Mouse (Mus musculus): ENCODE measurements at regions not wholly inside any gene's neighbourhood (a gene's known extent, or its start where the extent isn't known, plus 50 kb on each side); places are given as distances from the start of the nearest gene placed in this dataset.

DNA sequence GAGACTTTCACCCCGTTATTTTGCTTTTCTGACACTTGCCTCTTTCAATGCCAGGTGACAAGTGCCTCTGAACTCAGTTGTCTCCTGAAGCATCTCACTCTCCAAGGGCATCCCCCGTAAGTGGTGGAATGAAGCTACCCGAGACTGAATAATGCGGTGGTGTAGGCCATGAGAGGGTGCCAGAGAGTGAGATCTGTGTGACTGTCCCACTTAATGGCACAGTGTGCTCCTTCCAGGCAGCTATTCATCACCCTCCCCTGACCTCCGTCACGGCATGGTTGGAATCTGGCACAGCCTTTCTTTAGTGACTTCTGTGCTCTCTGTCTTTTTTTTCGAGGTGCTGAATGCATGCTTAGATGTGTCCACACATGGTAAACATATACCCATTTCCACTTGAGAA lies 102.3 kb upstream of the Hnrnpa3 start:
- DNase-seq (ENCODE audit: low spot score), result no peak

- no peak for DNase-seq (ENCODE audit: low spot score)
Measured at GRCm38 (mm10) chr2:75557392-75557791, 101.7 kb upstream of the Hnrnpa3 start.

DNA sequence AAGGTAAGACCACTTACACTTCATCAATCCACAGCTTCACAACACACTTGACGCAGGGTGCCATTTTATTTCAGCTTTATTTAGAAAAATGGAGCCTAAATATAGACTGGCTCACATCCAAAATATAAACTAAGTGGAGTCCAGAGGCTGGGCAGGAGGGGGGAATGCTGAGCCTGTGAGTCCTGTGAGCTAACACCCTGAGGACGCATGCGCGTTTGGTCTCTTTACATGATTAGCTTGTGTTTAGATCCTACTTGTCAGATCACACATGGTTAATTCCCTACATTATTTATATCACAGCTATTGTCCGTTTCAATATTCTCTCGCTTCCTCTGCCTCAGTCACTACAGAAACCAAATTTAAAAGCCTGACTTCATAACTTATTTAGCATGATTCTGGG lies 99.1 kb upstream of the Hnrnpa3 start:
- no peak for DNase-seq (ENCODE audit: low spot score)

GRCm38 (mm10) chr2:75563253-75563913 lies 95.7 kb upstream of the Hnrnpa3 start:
- DNase-seq (ENCODE audit: low spot score), result peak; percentile 27

DNA sequence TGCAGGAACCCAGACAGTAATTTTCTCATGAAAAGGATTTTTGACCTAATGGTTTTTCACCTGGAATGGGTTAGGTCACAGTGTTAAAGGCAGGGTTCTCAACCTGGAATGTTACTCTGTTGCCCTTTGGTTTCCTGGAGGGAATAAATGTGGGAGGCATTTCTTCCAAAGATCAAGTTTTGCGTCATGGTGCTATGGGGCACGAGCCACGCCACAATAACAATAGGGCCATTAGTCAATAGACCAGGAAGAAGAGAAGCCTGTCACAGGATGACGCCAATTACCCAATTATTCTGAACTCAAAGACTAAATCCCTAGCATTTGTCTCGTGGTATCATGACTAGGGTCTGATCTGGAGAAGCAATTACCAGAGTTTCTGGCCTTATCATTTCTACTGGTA lies 94.3 kb upstream of the Hnrnpa3 start:
- no peak for DNase-seq (ENCODE audit: low spot score)

DNA sequence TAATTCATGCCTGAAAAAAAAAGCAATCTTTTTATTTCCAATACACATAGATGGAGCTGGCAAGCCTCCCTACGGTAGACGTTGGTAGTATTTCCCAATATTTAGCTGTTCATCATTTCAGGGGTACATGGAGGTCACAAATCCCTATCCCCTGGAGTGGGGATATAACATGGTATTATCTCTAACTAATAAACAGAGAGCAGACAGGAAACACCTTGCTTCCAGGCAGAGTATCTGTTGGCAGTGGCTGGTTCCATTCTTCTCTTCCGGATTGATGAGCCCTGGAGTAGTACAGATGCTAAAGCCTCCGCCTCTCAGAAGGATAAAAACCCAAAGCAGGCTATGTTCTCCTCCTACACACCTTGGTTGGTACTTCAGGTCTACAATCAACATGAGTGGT lies 91.9 kb upstream of the Hnrnpa3 start:
- no peak for DNase-seq (ENCODE audit: low spot score)

DNA sequence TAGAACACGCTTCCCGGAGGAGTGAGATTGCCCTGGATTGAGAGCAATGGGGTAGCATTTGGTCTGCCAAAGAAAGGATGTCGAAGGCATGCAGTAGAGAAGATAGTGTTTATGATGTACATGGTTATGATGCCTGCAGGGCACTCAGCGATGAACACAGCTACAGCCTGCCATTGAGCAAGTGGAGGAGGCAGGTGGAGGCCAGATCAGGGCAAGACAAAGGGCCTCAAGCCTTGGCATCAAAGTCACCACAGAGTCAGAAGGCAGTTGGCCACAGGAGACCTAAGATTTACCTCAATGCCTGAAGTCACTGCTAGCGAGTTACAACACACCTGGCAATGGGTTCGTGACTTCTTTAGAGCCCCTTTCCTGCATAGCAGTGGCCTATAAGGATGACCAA lies 89.3 kb upstream of the Hnrnpa3 start:
- no peak for DNase-seq (ENCODE audit: low spot score)

DNA sequence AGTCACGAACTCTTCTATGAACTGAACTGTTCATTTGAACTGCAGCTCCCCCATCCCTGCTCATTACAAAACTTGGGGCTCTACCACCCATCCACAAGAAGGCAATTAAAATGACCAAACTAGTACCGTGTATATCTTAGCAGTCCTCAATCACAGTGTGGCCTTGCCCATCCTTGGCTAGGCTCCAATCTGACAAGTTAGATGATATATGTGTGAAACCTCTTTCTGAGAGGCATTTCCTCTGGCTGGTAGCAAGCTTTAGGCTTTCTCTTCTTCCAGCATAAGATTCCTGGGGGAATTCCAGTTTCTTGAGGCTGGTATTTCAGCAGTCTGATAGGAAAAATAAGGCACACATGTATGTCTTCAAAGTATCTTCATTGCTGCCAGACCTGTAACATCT lies 88.8 kb upstream of the Hnrnpa3 start:
- DNase-seq (ENCODE audit: low spot score), result no peak

GRCm38 (mm10) chr2:75584975-75585374 lies 74.1 kb upstream of the Hnrnpa3 start:
- peak; percentile 84 for DNase-seq (ENCODE audit: low spot score)

DNA sequence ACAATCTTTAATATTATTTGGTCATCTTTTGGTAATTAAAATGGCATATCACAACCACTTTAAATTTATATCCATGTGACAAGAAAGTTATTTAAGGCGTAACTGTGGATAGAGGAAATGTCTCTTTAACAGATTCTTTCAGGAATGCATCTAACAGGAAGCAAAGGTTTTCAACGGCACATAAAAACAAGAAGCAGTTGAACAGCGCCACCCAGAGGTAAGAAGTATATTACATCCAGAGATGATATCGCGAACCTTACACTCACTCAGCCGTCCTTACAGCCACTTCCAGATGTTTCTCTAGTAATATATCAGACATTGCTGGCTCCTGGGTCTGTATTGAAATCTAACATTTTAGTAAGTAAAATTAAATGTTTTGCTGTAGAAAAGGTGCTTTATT lies 70.5 kb upstream of the Hnrnpa3 start:
- DNase-seq (ENCODE audit: low spot score), result peak; percentile 86

GRCm38 (mm10) chr2:75589452-75589851 lies 69.6 kb upstream of the Hnrnpa3 start:
- peak; percentile 54 for DNase-seq (ENCODE audit: low spot score)

GRCm38 (mm10) chr2:75590175-75590574 lies 68.9 kb upstream of the Hnrnpa3 start:
- DNase-seq (ENCODE audit: low spot score), result peak; percentile 93

- DNase-seq (ENCODE audit: low spot score), result peak; percentile 71
Measured at GRCm38 (mm10) chr2:75600511-75600910, 58.5 kb upstream of the Hnrnpa3 start.

DNA sequence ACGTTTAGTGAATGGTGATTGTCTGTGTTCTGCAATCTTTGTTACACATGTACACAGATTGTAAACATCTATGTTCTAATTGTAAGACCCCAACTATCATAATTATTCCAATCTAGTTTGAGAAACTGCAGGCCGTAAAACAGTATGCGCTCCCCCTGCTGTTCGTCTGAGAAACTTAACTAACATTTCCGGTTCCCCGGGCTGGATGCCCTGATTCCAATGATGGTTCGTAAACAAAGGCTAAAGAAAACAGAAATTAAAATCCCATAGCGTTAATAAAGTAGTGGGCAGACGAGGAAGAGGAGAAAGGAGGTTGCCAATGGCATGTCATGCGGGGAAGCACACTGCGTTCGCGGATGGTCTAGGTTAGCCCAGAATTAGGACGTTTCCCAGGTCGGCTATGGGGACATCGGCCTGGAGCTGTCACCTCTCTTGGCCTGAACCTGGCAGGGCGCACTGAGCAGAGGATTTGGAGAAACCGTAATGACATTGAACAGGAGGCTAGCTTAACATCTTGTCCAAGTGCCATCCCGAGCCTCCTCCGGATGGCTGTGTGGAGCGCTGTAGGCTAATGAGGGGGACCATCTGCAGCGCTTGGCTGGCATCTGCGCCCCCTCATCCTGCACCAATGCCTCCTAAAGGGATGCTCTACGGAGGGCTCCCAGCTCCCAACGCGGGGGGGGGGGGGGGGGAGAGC lies 55.7 kb upstream of the Hnrnpa3 start:
- DNase-seq (ENCODE audit: low spot score), result peak; percentile 75

DNA sequence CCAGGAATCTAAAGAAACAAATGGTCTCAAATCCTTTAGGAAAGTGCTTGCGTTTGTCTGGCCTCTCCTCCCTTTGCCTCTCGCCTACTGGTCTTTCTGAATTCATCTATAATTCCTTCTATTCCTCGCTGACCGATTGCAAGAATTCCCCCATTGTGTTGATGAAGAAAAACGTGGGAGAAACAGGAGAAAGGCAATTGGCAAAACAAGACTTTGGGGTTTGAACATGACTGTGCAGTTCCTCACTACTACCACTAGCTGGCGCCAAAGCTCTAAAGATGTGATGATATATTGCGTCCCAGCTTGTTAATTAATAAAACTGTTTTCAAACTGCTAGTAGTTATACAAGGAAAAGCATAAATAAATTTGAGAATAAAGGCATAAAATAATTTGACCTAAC lies 53.4 kb upstream of the Hnrnpa3 start:
- peak; percentile 59 for DNase-seq (ENCODE audit: low spot score)

DNA sequence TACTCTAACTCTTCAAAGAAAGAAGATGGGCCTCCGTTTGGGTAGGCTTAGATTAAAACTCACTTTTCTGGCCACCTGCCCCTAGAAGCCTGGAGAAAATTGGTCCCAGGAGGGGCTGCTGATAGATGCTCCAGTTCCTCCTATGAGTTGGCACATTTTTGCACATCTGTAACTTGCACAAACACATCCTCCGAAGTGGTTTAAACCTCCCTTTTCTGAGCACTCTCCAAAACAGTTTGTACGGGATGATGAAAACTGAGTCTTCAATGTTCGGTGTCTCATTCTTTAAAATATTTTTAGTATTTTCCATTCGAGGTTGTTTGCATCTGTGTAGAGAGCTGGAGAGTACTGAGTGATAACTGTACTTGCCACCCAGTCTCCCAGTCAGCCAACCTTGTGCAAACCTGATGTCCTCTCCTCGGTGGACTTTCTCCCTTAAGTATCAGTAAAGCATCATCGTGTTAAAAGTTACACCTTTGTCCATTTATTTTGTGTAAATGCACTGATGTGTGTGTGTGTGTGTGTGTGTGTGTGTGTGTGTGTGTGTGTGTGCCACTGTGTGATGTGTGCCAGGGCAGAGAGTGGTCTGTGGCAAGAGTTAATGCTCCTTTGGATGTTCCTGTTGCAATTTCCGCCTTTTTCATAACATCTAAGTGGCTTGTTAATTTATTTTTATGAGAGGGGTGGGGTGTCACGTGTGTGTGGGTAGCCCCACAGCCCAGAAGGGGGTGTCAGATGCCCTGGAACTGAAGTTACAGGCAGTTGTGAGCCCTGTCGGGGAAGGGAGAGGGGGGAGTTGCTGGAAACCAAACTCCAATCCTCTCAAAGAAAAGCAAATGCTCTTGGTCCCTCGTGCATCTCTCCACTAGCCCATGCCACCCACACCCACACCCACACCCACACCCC lies 51.8 kb upstream of the Hnrnpa3 start:
- peak; percentile 37 for DNase-seq (ENCODE audit: low spot score)

GRCm38 (mm10) chr2:75607958-75608357 lies 51.1 kb upstream of the Hnrnpa3 start:
- DNase-seq (ENCODE audit: low spot score), result no peak

DNA sequence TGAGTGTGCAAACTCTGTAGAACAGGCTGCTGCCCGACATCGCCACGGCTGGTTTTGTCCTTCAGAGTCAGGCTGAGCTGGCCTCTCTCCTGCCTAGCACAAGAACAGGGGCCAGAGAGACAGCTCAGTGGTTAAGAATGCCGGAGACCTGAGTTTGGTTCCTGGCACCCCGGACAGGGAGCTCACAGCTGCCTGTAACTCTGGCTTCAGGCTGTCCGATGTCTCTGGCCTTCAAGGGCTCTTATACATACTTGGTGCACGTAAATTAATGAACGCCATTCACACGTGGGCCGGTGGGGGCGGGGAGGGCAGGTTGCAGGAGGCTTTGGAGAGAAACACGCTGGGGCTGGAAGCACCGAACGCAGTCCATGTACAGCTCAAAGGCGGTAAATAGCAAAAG lies 50.6 kb upstream of the Hnrnpa3 start:
- no peak for DNase-seq (ENCODE audit: low spot score)

GRCm38 (mm10) chr2:75609150-75609946 lies 49.7 kb upstream of the Hnrnpa3 start:
- DNase-seq (ENCODE audit: low spot score), result no peak

Data from thymus, postnatal 0 days (tissue).